Mouse (Mus musculus) bone marrow macrophage, adult 2 months (primary cell): Measurements from ENCODE around the gene Mtch2.

Experiments
- CTCF ChIP-seq: IDR thresholded peaks from 2 replicates; pipeline ENCODE4 v1.5.1; 2012; ENCODE audit warnings: low read depth, mild to moderate bottlenecking, low read length, moderate library complexity
- POLR2A ChIP-seq: IDR thresholded peaks from 2 replicates; pipeline ENCODE4 v1.6.1; 2012; ENCODE audit warnings: mild to moderate bottlenecking, low read depth, low read length, borderline replicate concordance

DNA sequence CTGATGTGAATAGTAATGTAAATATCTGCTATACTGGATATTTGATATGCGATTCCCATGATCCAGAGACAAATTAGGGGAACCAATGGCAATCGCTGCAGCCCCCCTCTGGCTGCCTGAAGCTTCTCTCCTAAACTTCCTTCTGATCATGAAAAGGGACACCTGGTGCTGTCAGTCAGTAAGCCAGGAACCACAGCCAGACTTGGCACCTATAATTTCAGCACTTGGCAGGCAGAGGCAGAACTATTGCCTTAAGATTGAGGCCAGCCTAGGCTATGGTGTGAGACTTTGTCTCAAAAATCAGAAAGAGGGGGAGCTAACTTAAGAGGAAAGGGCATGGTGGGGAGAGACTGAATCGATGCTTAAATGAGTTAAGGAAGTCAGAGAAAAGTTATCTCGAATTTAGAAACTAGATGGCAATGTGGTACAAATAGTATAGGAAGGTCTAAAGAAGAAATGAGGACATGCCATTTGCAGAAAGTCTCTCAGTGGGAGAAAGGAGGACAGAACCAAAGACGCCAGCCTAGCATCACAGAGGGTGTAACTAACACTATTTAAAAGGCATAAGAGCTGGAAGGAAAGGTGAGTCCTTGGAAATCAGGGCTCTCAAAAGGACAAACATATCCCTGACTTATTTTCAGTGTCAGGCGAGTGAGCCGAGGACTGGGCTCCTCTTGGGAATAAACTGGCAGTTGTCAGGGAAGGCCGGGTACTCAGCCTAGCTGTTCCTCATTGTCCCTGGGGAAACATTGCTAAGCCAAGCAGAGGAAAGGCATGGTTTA lies 24.4 kb downstream of the Mtch2 start:
- TF ChIP-seq CTCF, result no peak
- TF ChIP-seq POLR2A, result no peak
